Mouse (Mus musculus) C2C12 (cell line): ENCODE results near the gene Atg9b. TPM values are rescaled to one million over a fixed set of nuclear protein-coding genes. Genes with fewer than 3 reads are reported as not detected.
A peak's percentile ranks its signal among the peaks of the same experiment; 100 is the strongest.

Experiments
- H3K27me3 ChIP-seq: one replicate; pipeline ENCODE4 v1.6.1; 2011; ENCODE audit not compliant: control insufficient read depth, insufficient read depth, insufficient read length
- H3K36me3 ChIP-seq: one replicate; pipeline ENCODE4 v1.6.1; 2011; ENCODE audit not compliant: control insufficient read depth, insufficient read depth
- H3K4me3 ChIP-seq: one replicate; pipeline ENCODE4 v1.5.1; 2011; ENCODE audit warnings: mild to moderate bottlenecking, control low read depth; ENCODE audit not compliant: poor library complexity, insufficient read depth, severe bottlenecking
- H3K79me2 ChIP-seq: one replicate; pipeline ENCODE4 v1.6.1; 2011; ENCODE audit not compliant: control insufficient read depth, insufficient read depth
- H3K79me3 ChIP-seq: one replicate; pipeline ENCODE4 v1.6.1; 2011; ENCODE audit warnings: low read depth, control low read depth
- H3ac ChIP-seq: one replicate; pipeline ENCODE3; 2011; ENCODE audit warnings: low read depth; ENCODE audit not compliant: control insufficient read depth, insufficient read length
- CEBPB ChIP-seq: IDR thresholded peaks from one replicate; pipeline ENCODE4 v1.6.1; 2011; ENCODE audit warnings: low read depth, mild to moderate bottlenecking, control low read depth, moderate library complexity
- CTCF ChIP-seq: IDR thresholded peaks from one replicate; pipeline ENCODE4 v1.5.1; 2011; ENCODE audit not compliant: control insufficient read depth, insufficient read depth, insufficient read length
- FOSL1 ChIP-seq: IDR thresholded peaks from one replicate; pipeline ENCODE4 v1.8.0; 2011; ENCODE audit warnings: mild to moderate bottlenecking, low read length; ENCODE audit not compliant: poor library complexity, insufficient read depth, severe bottlenecking
- MAX ChIP-seq: IDR thresholded peaks from one replicate; pipeline ENCODE4 v1.6.1; 2011; ENCODE audit warnings: mild to moderate bottlenecking, control low read depth
- MYOD1 ChIP-seq: IDR thresholded peaks from one replicate; pipeline ENCODE4 v1.6.1; 2011; ENCODE audit warnings: low read depth; ENCODE audit not compliant: control insufficient read depth, insufficient read length
- MYOG ChIP-seq: IDR thresholded peaks from one replicate; pipeline ENCODE4 v1.6.1; 2011; ENCODE audit not compliant: control insufficient read depth, insufficient read length; ENCODE audit errors: extremely low read depth
- USF1 ChIP-seq: IDR thresholded peaks from one replicate; pipeline ENCODE4 v1.6.1; 2011; ENCODE audit warnings: low read depth, mild to moderate bottlenecking, control low read depth, moderate library complexity
- long read RNA-seq, 2 experiments: library from polyadenylated mRNA; unstranded; transcript quantifications; one replicate each; pipeline ENCODE4 v2.0.0; 2019 to 2020
- polyA plus RNA-seq: library from polyadenylated mRNA; unstranded; fragments of >200 nt; fragmentation: generic; extraction: Trizol; gene quantifications from one replicate; pipeline ENCODE4 v1.2.1, GENCODE M21; 2012; ENCODE audit warnings: missing spikeins

Gene Atg9b
- polyA plus RNA-seq = 0.48 TPM
- long read RNA-seq, experiment 1 = 0 reads
- long read RNA-seq, experiment 2, partial matches to known transcripts = 1 of 5 reads
- long read RNA-seq, experiment 2, other reads (novel, unspliced or antisense) = 4 of 5 reads

- TF ChIP-seq USF1 (no peak), FOSL1 (no peak), MYOD1 (no peak), MYOG (no peak), MAX (no peak), CEBPB (no peak), CTCF (no peak)
- Histone ChIP-seq H3K79me3 (no peaks in the 10 kb centered on the region), H3K36me3 (no peaks in the 10 kb centered on the region), H3K79me2 (no peaks in the 10 kb centered on the region), H3ac (no peak within 1 kb of the TSS), H3K4me3 (no peak within 1 kb of the TSS), H3K27me3 (no peaks in the 10 kb centered on the region)
Observed at GRCm38 (mm10) chr5:24391864-24392263, at the start of gene Atg9b. Gene Atg9b (minus strand): TSS chr5:24392143.

- TF ChIP-seq MYOG (no peak), FOSL1 (no peak), CTCF (no peak), USF1 (no peak), MYOD1 (no peak), CEBPB (no peak), MAX (no peak)
- Histone ChIP-seq H3K27me3 (no peaks in the 10 kb centered on the region), H3K79me3 (peaks cover 8% of the 10 kb centered on the region), H3K36me3 (peaks cover 70% of the 10 kb centered on the region), H3K79me2 (peaks cover 22% of the 10 kb centered on the region), H3ac (no peak overlapping the region), H3K4me3 (no peak overlapping the region)
Observed at GRCm38 (mm10) chr5:24441187-24441586, 49.2 kb upstream of the Atg9b start.

GRCm38 (mm10) chr5:24433993-24434392, 42.0 kb upstream of the Atg9b start:
- TF ChIP-seq CEBPB (no peak), MAX (no peak), FOSL1 (no peak), CTCF (no peak), USF1 (no peak), MYOD1 (no peak)
- H3ac ChIP-seq = no peak overlapping the region
- peaks cover 83% of the 10 kb centered on the region for H3K36me3 ChIP-seq
- H3K79me3 ChIP-seq = no peaks in the 10 kb centered on the region
- no peaks in the 10 kb centered on the region for H3K79me2 ChIP-seq
- no peak overlapping the region for H3K4me3 ChIP-seq
- H3K27me3 ChIP-seq = no peaks in the 10 kb centered on the region

GRCm38 (mm10) chr5:24428596-24428995, 36.7 kb upstream of the Atg9b start:
- no peaks in the 10 kb centered on the region for H3K27me3 ChIP-seq
- peak overlapping the region; percentile 15 for H3ac ChIP-seq
- H3K4me3 ChIP-seq = no peak overlapping the region
- peaks cover 13% of the 10 kb centered on the region for H3K79me3 ChIP-seq
- peaks cover 43% of the 10 kb centered on the region for H3K36me3 ChIP-seq
- TF ChIP-seq CTCF (no peak), MYOD1 (no peak), CEBPB (no peak), USF1 (no peak), MAX (no peak), MYOG (no peak), FOSL1 (no peak)
- peaks cover 31% of the 10 kb centered on the region for H3K79me2 ChIP-seq

- Histone ChIP-seq H3K36me3 (peaks cover 40% of the 10 kb centered on the region), H3K79me2 (peaks cover 31% of the 10 kb centered on the region), H3K4me3 (no peak overlapping the region), H3K79me3 (peaks cover 13% of the 10 kb centered on the region), H3ac (no peak overlapping the region), H3K27me3 (no peaks in the 10 kb centered on the region)
- TF ChIP-seq USF1 = no peak
- no peak for TF ChIP-seq MYOD1
- TF ChIP-seq CTCF = no peak
- TF ChIP-seq MYOG = no peak
- TF ChIP-seq CEBPB = no peak
- no peak for TF ChIP-seq FOSL1
- TF ChIP-seq MAX = no peak
Observed at GRCm38 (mm10) chr5:24427981-24428402, 36.0 kb upstream of the Atg9b start.

GRCm38 (mm10) chr5:24427285-24427633, 35.3 kb upstream of the Atg9b start:
- no peak overlapping the region for H3K4me3 ChIP-seq
- no peaks in the 10 kb centered on the region for H3K27me3 ChIP-seq
- peaks cover 15% of the 10 kb centered on the region for H3K79me3 ChIP-seq
- H3K36me3 ChIP-seq = peaks cover 33% of the 10 kb centered on the region
- H3ac ChIP-seq = no peak overlapping the region
- TF ChIP-seq MYOG = no peak
- no peak for TF ChIP-seq CTCF
- TF ChIP-seq MAX = no peak
- no peak for TF ChIP-seq USF1
- H3K79me2 ChIP-seq = peaks cover 37% of the 10 kb centered on the region
